Mouse (Mus musculus) midbrain, embryonic 12.5 days (tissue): ENCODE results near the gene Astl. TPM values are rescaled to one million over a fixed set of nuclear protein-coding genes. Genes with fewer than 3 reads are reported as not detected.

Experiments used
- ATAC-seq: fragments of 200-750 bp; cut with Nextera tagmentation; 2 replicates; pipeline ENCODE4 v1.8.0; 2017; ENCODE audit warnings: low read depth, moderate TSS enrichment, moderate library complexity; ENCODE audit not compliant: low FRiP score
- H3K27ac ChIP-seq: fragments of 300-500 bp; sonication (generic); replicated peaks from 2 replicates; pipeline ENCODE4 v1.5.1; 2016; ENCODE audit warnings: mild to moderate bottlenecking
- H3K27me3 ChIP-seq: fragments of 300-500 bp; sonication (generic); 2 replicates; pipeline ENCODE4 v1.6.1; 2016; ENCODE audit warnings: mild to moderate bottlenecking
- H3K36me3 ChIP-seq: fragments of 300-500 bp; sonication (generic); 2 replicates; pipeline ENCODE4 v1.6.1; 2016
- H3K4me1 ChIP-seq: fragments of 300-500 bp; sonication (generic); 2 replicates; pipeline ENCODE4 v1.6.1; 2016
- H3K4me2 ChIP-seq: fragments of 300-500 bp; sonication (generic); replicated peaks from 2 replicates; pipeline ENCODE4 v1.6.1; 2016; ENCODE audit warnings: mild to moderate bottlenecking, moderate library complexity
- H3K4me3 ChIP-seq: fragments of 300-500 bp; sonication (generic); 2 replicates; pipeline ENCODE4 v1.5.1; 2016; ENCODE audit warnings: mild to moderate bottlenecking
- H3K9ac ChIP-seq: fragments of 300-500 bp; sonication (generic); replicated peaks from 2 replicates; pipeline ENCODE4 v1.6.1; 2016; ENCODE audit warnings: mild to moderate bottlenecking, moderate library complexity
- H3K9me3 ChIP-seq: fragments of 300-500 bp; sonication (generic); 2 replicates; pipeline ENCODE4 v1.6.1; 2016; ENCODE audit warnings: mild to moderate bottlenecking
- WGBS: fragments of 180-500 bp; shearing (Covaris S2); methylation state at CpG from one replicate; pipeline ENCODE4 v1.1.7; 2016; 5-methylcytosine and 5-hydroxymethylcytosine counted together
- polyA plus RNA-seq: library from polyadenylated mRNA; unstranded; fragments of >200 nt; fragmentation: Nextera tagmentation; extraction: Ambion mirVana; gene quantifications from 2 replicates; pipeline ENCODE4 v1.2.1, GENCODE M21; 2016

Gene Astl
- polyA plus RNA-seq, 1 experiment from 2014 or later = not detected

DNA sequence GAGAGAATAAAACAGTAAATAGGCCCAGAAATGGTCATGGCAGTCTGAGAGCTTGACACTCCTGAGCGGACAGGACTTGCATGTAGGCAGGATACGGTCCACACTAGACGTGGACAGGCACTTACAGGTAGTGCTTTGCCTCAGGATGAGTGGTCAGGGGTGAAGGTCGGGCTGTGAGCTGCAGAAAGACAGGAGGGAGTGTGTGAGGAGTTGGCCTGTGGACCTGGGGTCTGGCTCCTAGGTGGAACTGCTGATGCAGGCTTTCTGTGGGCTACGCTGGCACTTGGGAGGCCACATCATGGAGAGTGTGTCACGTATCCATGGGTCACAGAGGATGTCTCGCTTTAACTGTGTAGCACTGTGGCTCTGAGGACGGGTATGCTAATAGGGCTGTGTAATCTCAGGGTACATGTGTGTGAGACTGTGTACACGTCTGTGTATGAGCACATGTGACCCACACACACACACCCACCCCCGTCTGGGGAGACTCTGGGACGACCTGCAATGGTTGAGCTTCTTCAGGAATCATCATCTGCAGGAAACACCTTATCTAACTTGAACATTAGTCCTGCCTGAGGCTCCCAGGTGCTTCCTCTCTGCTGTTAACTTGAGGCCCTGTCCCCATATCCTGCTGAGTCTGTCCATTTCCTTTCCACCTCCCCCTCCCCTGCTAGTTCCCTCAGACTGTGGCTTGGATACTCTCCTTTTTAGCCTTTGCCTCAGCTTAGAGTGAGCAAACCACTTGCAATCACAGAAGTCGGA is 10.2 kb upstream of the Astl start:
- H3K27ac ChIP-seq = no peak overlapping the region
- no peaks in the 10 kb centered on the region for H3K36me3 ChIP-seq
- no peak overlapping the region for H3K4me2 ChIP-seq
- ATAC-seq = no peak
- no peak overlapping the region for H3K9ac ChIP-seq
- H3K4me1 ChIP-seq = no peaks in the 10 kb centered on the region
- no peaks in the 10 kb centered on the region for H3K9me3 ChIP-seq
- WGBS = 75% methylated on average over 12 of the region's 12 CpGs
- no peak overlapping the region for H3K4me3 ChIP-seq
- H3K27me3 ChIP-seq = peaks cover 7% of the 10 kb centered on the region; the same call in 1 of the 2 replicates

- no peak overlapping the region for H3K4me2 ChIP-seq
- no peak overlapping the region for H3K9ac ChIP-seq
- 79% methylated on average over 14 of the region's 14 CpGs for WGBS
- no peak overlapping the region for H3K27ac ChIP-seq
- H3K4me1 ChIP-seq = peaks cover 13% of the 10 kb centered on the region
- H3K9me3 ChIP-seq = no peaks in the 10 kb centered on the region
- H3K27me3 ChIP-seq = peaks cover 50% of the 10 kb centered on the region
- H3K36me3 ChIP-seq = no peaks in the 10 kb centered on the region
- ATAC-seq = no peak
- H3K4me3 ChIP-seq = no peak overlapping the region
Observed at GRCm38 (mm10) chr2:127332807-127333570, 5.5 kb upstream of the Astl start.

DNA sequence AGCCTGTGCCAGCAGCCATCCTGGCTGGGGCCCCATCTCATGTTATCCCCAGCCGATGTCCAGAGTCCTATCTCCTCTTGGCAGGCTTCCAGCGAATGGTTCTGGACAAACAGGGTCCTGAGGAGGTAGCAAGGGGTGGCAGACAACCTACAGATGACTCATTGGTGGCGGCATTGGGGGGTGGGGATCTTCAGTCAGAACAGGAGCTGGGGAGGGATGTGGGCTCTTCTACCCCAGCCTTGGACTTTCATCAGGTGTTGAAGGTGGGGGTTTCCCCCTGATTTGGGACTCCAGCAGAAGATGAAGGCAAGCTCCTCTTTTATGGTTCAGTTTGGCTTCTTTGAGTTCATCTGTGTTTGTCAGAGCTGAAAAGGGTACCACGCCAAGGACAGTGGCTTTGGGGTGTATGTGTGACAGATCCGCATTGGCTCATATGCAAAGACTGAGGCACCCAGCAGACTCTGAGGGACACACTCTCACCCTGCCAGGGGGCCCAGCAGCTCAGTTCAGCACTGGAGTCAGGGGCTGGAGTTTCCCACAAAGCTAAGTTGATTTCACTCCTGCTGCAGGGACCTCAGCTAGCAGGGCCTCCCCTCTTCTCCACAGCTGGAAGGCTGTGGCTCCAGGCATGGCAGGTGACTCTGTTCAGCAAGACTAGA is 4.4 kb upstream of the Astl start:
- Histone ChIP-seq H3K9ac (no peak overlapping the region), H3K27me3 (peaks cover 51% of the 10 kb centered on the region), H3K4me2 (no peak overlapping the region), H3K36me3 (no peaks in the 10 kb centered on the region), H3K27ac (no peak overlapping the region), H3K9me3 (no peaks in the 10 kb centered on the region), H3K4me3 (no peak overlapping the region), H3K4me1 (peaks cover 13% of the 10 kb centered on the region)
- 76% methylated on average over 5 of the region's 5 CpGs for WGBS
- no peak for ATAC-seq

DNA sequence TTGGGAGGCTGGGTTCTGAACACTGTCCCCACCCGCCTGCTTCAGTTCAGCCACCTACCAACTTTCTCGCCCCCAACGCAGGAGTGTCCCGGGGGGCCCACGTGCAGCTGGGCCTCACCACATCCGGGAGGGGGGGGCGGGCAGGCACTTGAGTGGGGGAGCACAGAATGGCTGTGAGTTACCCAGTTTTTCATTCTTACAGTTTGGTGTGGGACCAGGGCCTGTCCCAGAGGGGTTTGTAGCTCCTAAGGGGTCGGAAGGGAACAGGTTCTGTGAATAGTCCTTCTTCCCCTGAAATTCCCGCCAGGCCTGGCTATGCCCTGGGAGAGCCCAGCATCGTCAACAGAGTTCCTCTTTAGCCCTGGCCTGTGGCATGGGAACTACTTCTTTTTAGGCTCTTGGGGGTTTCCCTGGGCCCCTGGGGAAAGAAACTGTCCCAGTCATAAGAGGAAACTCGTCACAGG is 3.3 kb upstream of the Astl start:
- no peak overlapping the region for H3K9ac ChIP-seq
- H3K4me3 ChIP-seq = no peak overlapping the region
- peaks cover 51% of the 10 kb centered on the region for H3K27me3 ChIP-seq
- peaks cover 13% of the 10 kb centered on the region for H3K4me1 ChIP-seq
- ATAC-seq = no peak
- H3K36me3 ChIP-seq = no peaks in the 10 kb centered on the region
- H3K9me3 ChIP-seq = no peaks in the 10 kb centered on the region
- WGBS = 53% methylated on average over 11 of the region's 11 CpGs
- no peak overlapping the region for H3K4me2 ChIP-seq
- H3K27ac ChIP-seq = no peak overlapping the region

GRCm38 (mm10) chr2:127335767-127336496 is 2.5 kb upstream of the Astl start, which contains the start of gene Dusp2:
Dusp2 (plus strand) TSS chr2:127336159.
- Histone ChIP-seq H3K36me3 (no peaks in the 10 kb centered on the region), H3K9ac (peak within 1 kb of the TSS; percentile 51), H3K4me3 (peak within 1 kb of the TSS; percentile 51), H3K9me3 (no peaks in the 10 kb centered on the region), H3K27ac (no peak within 1 kb of the TSS), H3K4me2 (peak within 1 kb of the TSS; percentile 86), H3K27me3 (peaks cover 51% of the 10 kb centered on the region), H3K4me1 (peaks cover 13% of the 10 kb centered on the region)
- ATAC-seq = peak; percentile 77
- WGBS = under 1% methylated on average over 76 of the region's 76 CpGs

DNA sequence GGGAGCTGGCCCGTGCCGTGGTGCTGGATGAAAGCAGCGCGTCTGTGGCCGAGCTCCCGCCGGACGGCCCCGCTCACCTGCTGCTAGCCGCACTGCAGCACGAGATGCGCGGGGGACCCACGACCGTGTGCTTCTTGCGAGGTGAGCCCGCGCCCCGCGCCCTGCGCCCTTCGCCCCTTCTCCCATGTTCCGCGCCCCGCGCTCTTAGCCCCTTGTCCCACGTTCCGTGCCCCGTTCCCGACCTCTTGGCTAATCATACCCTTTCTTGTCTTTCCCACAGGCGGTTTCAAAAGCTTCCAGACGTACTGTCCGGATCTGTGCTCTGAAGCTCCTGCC is 2.0 kb upstream of the Astl start:
- WGBS = 4% methylated on average over 33 of the region's 33 CpGs
- peak overlapping the region; percentile 51 for H3K9ac ChIP-seq

GRCm38 (mm10) chr2:127336885-127337284 is 1.6 kb upstream of the Astl start:
- Histone ChIP-seq H3K27ac (no peak overlapping the region), H3K9ac (no peak overlapping the region), H3K4me3 (peak overlapping the region; percentile 51), H3K27me3 (peaks cover 51% of the 10 kb centered on the region), H3K9me3 (no peaks in the 10 kb centered on the region), H3K4me2 (peak overlapping the region; percentile 86), H3K4me1 (peaks cover 13% of the 10 kb centered on the region), H3K36me3 (no peaks in the 10 kb centered on the region)
- WGBS = 46% methylated on average over 5 of the region's 5 CpGs
- ATAC-seq = no peak

More for the DNA sequence above, 2.0 kb upstream of the Astl start:
- H3K27ac ChIP-seq = no peak overlapping the region
- H3K4me1 ChIP-seq = peaks cover 13% of the 10 kb centered on the region
- peaks cover 51% of the 10 kb centered on the region for H3K27me3 ChIP-seq
- ATAC-seq = no peak
- peak overlapping the region; percentile 51 for H3K4me3 ChIP-seq
- H3K36me3 ChIP-seq = no peaks in the 10 kb centered on the region
- H3K9me3 ChIP-seq = no peaks in the 10 kb centered on the region
- peak overlapping the region; percentile 86 for H3K4me2 ChIP-seq

DNA sequence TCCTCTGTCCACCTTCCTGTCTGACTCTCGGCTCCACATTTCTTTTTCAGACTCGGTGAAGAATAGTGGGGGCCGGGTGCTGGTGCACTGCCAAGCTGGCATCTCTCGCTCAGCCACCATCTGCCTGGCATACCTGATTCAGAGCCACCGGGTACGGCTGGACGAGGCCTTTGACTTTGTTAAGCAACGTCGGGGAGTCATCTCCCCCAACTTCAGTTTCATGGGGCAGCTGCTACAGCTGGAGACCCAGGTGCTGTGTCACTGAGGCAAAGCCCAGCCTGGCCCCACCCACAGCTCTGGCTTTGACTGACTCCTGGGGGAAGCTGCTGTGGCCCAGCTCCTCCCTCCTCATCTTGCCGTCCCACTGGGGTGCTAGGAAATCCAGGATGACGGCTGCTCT is 908 bp upstream of the Astl start:
- no peak overlapping the region for H3K9ac ChIP-seq
- peaks cover 51% of the 10 kb centered on the region for H3K27me3 ChIP-seq
- H3K27ac ChIP-seq = no peak overlapping the region
- 74% methylated on average over 11 of the region's 11 CpGs for WGBS
- H3K9me3 ChIP-seq = no peaks in the 10 kb centered on the region
- no peak overlapping the region for H3K4me3 ChIP-seq
- H3K36me3 ChIP-seq = no peaks in the 10 kb centered on the region
- H3K4me2 ChIP-seq = no peak overlapping the region
- peaks cover 13% of the 10 kb centered on the region for H3K4me1 ChIP-seq
- ATAC-seq = no peak

DNA sequence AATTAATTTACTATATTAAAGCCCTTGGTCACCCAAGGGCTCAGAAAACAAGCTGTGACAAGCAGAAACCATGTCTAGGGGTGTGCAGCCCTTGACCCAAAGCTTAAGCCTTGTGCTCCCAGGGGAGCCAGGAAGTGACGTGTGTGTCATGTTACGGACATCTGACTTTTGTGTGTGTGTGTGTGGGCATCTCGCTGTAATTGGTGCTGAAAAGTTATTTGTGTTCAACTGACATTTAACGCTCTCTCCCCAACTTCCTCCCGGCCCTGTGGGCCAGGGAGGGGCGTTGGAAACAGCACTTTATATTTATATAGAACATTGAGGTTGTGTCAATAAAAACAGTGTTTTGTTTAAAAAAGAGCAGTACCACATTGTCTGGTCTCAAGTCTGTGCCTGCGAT is 427 bp upstream of the Astl start:
- Histone ChIP-seq H3K9ac (no peak overlapping the region), H3K4me3 (no peak overlapping the region), H3K4me1 (peaks cover 13% of the 10 kb centered on the region), H3K9me3 (no peaks in the 10 kb centered on the region), H3K27me3 (peaks cover 47% of the 10 kb centered on the region), H3K4me2 (no peak overlapping the region), H3K27ac (no peak overlapping the region), H3K36me3 (no peaks in the 10 kb centered on the region)
- no peak for ATAC-seq
- 67% methylated on average over 7 of the region's 7 CpGs for WGBS

DNA sequence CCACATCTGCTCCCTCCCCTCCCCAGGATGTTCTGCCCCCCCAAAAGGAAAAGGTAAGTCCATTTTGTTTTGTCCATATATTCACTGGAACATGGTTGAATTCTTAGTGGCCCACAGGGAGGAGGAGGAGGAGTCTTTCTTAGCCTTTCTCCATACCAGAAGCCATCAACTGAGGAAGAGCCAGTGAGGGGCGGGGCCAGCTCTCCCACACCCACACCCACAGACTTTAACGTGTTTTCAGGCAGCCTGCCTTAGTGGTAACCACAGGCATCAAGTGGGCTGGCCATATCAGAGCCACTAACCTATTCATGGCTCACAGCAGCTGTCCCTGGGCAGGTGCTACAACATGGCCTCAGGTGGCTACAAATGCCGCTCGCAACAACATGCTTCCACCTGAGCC is 394 bp downstream of the Astl start:
- 69% methylated on average over 4 of the region's 4 CpGs for WGBS
- H3K4me3 ChIP-seq = no peak overlapping the region
- H3K36me3 ChIP-seq = no peaks in the 10 kb centered on the region
- H3K9ac ChIP-seq = no peak overlapping the region
- H3K4me1 ChIP-seq = peaks cover 13% of the 10 kb centered on the region
- peaks cover 42% of the 10 kb centered on the region for H3K27me3 ChIP-seq
- H3K27ac ChIP-seq = no peak overlapping the region
- no peak for ATAC-seq
- no peak overlapping the region for H3K4me2 ChIP-seq
- H3K9me3 ChIP-seq = no peaks in the 10 kb centered on the region

GRCm38 (mm10) chr2:127339262-127339661 is 823 bp downstream of the Astl start:
- Histone ChIP-seq H3K36me3 (no peaks in the 10 kb centered on the region), H3K4me1 (peaks cover 13% of the 10 kb centered on the region), H3K9ac (no peak overlapping the region), H3K9me3 (no peaks in the 10 kb centered on the region), H3K4me2 (no peak overlapping the region), H3K27me3 (peaks cover 38% of the 10 kb centered on the region), H3K4me3 (no peak overlapping the region), H3K27ac (no peak overlapping the region)
- ATAC-seq = no peak
- WGBS = 80% methylated on average over 6 of the region's 6 CpGs
